Mouse (Mus musculus) limb, embryonic 14.5 days (tissue): ENCODE results near the gene Atp6v0d1. TPM values are rescaled to one million over a fixed set of nuclear protein-coding genes. Genes with fewer than 3 reads are reported as not detected.
A peak's percentile ranks its signal among the peaks of the same experiment; 100 is the strongest.

ENCODE experiments used
- ATAC-seq: fragments of 200-750 bp; cut with Nextera tagmentation; 2 replicates; pipeline ENCODE4 v1.8.0; 2017; ENCODE audit warnings: low read depth, moderate number of reproducible peaks, moderate TSS enrichment; ENCODE audit not compliant: low FRiP score
- DNase-seq: peaks from one replicate; pipeline ENCODE4 v3.0.0-alpha.2; 2015; ENCODE audit warnings: low spot score
- H3K27ac ChIP-seq: fragments of 300-500 bp; sonication (generic); replicated peaks from 2 replicates; pipeline ENCODE4 v1.5.1; 2014; ENCODE audit warnings: low read depth, mild to moderate bottlenecking, low read length, moderate library complexity, mixed read lengths
- H3K27me3 ChIP-seq: fragments of 300-500 bp; sonication (generic); 2 replicates; pipeline ENCODE4 v1.6.1; 2014; ENCODE audit warnings: low read length, mixed read lengths; ENCODE audit not compliant: control insufficient read depth, insufficient read depth
- H3K36me3 ChIP-seq: fragments of 300-500 bp; sonication (generic); 2 replicates; pipeline ENCODE4 v1.6.1; 2014; ENCODE audit warnings: mild to moderate bottlenecking, low read length, moderate library complexity, mixed read lengths; ENCODE audit not compliant: control insufficient read depth, insufficient read depth
- H3K4me1 ChIP-seq: fragments of 300-500 bp; sonication (generic); 2 replicates; pipeline ENCODE4 v1.6.1; 2014; ENCODE audit warnings: antibody characterized with exemption, low read length, mixed read lengths; ENCODE audit not compliant: control insufficient read depth, insufficient read depth
- H3K4me2 ChIP-seq: fragments of 300-500 bp; sonication (generic); replicated peaks from 2 replicates; pipeline ENCODE4 v1.6.1; 2014; ENCODE audit warnings: low read depth, mild to moderate bottlenecking, low read length, moderate library complexity; ENCODE audit not compliant: severe bottlenecking
- H3K4me3 ChIP-seq: fragments of 300-500 bp; sonication (generic); replicated peaks from 2 replicates; pipeline ENCODE4 v1.5.1; 2014; ENCODE audit warnings: low read length
- H3K9ac ChIP-seq: fragments of 300-500 bp; sonication (generic); 2 replicates; pipeline ENCODE4 v1.6.1; 2014; ENCODE audit warnings: mild to moderate bottlenecking, low read depth, low read length, moderate library complexity; ENCODE audit not compliant: severe bottlenecking
- H3K9me3 ChIP-seq: fragments of 300-500 bp; sonication (generic); 2 replicates; pipeline ENCODE4 v1.6.1; 2016; ENCODE audit warnings: low read length; ENCODE audit not compliant: control insufficient read depth
- POLR2A ChIP-seq: fragments of 200-500 bp; IDR thresholded peaks from 2 replicates; pipeline ENCODE4 v1.8.0; 2012; ENCODE audit warnings: inconsistent platforms, mild to moderate bottlenecking, moderate library complexity, borderline replicate concordance; ENCODE audit not compliant: insufficient read depth, insufficient read length; ENCODE audit errors: extremely low read depth
- WGBS: fragments of 180-500 bp; shearing (Covaris S2); extraction: QIAGEN DNeasy Blood & Tissue Kit; methylation state at CpG from one replicate; pipeline ENCODE4 v1.1.7; 2014; 5-methylcytosine and 5-hydroxymethylcytosine counted together
- polyA plus RNA-seq, 2 experiments: library from polyadenylated mRNA; depleted of rRNA in 1 of 2; stranded (reverse) in 1 of 2; unstranded in 1 of 2; fragments of >200 nt; fragmentation: Nextera tagmentation in 1 of 2; extraction: Ambion mirVana in 1 of 2; gene quantifications; 2 replicates each; pipeline versions ENCODE4 v1.2.1 to v1.2.3; 2012 to 2014

Gene Atp6v0d1
- polyA plus RNA-seq, 2 experiments: 93.2 to 98.9 TPM

DNA sequence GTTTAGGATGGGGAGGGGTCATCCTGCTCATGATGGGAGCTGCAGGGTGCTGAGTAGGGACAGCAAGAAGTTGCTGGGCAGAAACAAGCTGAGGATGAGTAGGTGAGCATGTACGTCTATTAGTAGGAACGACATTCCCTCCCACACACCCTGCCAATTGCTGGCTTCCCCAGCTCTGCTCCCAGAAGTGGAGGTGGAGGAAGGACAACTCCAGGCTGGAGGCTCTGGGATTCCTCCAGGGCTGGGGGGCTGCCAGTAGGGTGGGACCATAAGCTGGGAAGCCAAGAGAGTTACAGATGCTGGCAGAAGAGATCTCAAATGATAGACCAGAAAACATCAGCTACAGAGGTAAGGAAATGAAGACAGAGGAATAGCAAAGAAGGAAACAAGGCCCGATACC lies 29.3 kb downstream of the Atp6v0d1 start:
- DNase-seq (no peak), ATAC-seq (no peak)
- WGBS: 86% methylated on average over 3 of the region's 3 CpGs
- Histone ChIP-seq H3K27me3 (no peaks in the 10 kb centered on the region), H3K9ac (no peak overlapping the region), H3K27ac (no peak overlapping the region), H3K4me2 (no peak overlapping the region), H3K4me1 (peaks cover 5% of the 10 kb centered on the region; the same call in 1 of the 2 replicates), H3K36me3 (peaks cover 40% of the 10 kb centered on the region), H3K4me3 (no peak overlapping the region), H3K9me3 (no peaks in the 10 kb centered on the region)
- TF ChIP-seq POLR2A: no peak

DNA sequence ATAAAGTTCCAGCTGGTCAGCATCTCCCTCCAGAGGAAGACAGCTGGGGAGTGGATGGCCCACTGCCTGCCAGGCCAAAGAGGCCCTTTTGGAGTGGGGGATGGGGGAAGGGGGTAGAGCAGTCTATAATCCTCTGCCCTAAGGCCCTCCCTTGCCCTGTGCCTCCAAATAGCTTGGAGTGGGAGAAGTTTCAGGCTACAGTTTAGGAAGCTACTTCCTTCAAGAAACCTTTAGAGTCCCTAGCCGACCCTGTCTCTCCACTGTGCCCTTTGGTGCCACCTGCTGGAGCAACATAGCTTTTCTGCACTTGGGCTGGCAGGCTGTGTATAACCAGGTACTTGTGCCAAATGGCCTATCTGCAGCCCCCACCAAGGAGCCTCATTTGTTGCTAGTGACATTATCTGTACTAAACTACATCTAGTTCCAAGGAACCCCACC lies 31.9 kb downstream of the Atp6v0d1 start:
- DNase-seq: peak; percentile 72
- H3K27me3 ChIP-seq: no peaks in the 10 kb centered on the region
- no peaks in the 10 kb centered on the region for H3K9me3 ChIP-seq
- H3K4me2 ChIP-seq: no peak overlapping the region
- peaks cover 41% of the 10 kb centered on the region for H3K36me3 ChIP-seq
- no peak overlapping the region for H3K4me3 ChIP-seq
- ATAC-seq: peak; percentile 60
- no peak overlapping the region for H3K9ac ChIP-seq
- H3K4me1 ChIP-seq: peaks cover 5% of the 10 kb centered on the region; the same call in 1 of the 2 replicates
- TF ChIP-seq POLR2A: 0 out of 2 replicates have a peak, but pooled peaks have one; percentile 41
- no peak overlapping the region for H3K27ac ChIP-seq
- 0% methylated on average over 1 of the region's 1 CpGs for WGBS

DNA sequence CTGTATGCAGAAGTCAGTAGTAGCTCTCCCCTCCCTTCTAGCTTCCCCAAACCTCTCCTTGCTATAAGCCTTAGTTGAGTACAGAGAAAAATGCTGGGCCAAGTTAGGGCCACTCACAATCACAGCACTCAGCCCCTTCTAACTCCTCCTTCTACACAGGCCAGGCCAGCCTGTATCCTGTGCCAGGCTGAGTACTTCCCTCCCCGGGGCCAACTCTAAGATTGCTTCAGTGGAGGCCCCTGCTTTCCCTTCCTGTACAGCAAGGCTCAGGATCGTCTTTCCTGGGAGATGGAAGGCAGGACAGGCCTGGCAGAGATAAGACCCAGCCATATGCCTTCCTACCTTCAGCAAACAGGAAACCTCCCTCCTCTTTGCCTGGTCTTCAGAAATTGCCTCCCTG lies 32.4 kb downstream of the Atp6v0d1 start:
- H3K36me3 ChIP-seq: peaks cover 39% of the 10 kb centered on the region
- H3K9ac ChIP-seq: no peak overlapping the region
- H3K27ac ChIP-seq: no peak overlapping the region
- 11% methylated on average over 2 of the region's 2 CpGs for WGBS
- no peak overlapping the region for H3K4me3 ChIP-seq
- no peak overlapping the region for H3K4me2 ChIP-seq
- no peak for DNase-seq
- no peaks in the 10 kb centered on the region for H3K27me3 ChIP-seq
- peaks cover 5% of the 10 kb centered on the region; the same call in 1 of the 2 replicates for H3K4me1 ChIP-seq
- TF ChIP-seq POLR2A: no peak
- H3K9me3 ChIP-seq: no peaks in the 10 kb centered on the region
- no peak for ATAC-seq

DNA sequence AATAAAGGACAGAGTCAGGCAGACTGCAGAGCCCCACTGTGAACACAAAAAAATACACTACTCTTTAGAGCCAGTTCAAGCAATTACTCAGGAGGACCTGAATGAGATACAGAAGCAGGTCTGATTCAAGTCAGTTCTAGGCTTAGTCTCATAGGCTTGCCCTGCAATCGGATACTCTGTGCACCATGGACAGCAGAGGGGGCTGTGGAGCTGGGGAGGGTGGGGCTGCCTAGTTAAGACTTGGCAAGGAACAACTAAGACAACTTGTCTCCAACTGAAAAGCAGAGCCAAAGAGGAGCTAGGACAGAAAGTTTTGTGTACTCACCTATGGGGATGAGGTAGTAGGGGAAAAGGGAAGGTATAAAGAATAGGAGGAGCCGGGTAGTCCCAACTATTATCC lies 34.1 kb downstream of the Atp6v0d1 start:
- ATAC-seq (no peak), DNase-seq (no peak)
- TF ChIP-seq POLR2A: no peak
- no peak overlapping the region for H3K4me2 ChIP-seq
- H3K27ac ChIP-seq: no peak overlapping the region
- no peaks in the 10 kb centered on the region for H3K27me3 ChIP-seq
- H3K36me3 ChIP-seq: peaks cover 23% of the 10 kb centered on the region
- no peak overlapping the region for H3K9ac ChIP-seq
- WGBS: 61% methylated on average over 2 of the region's 2 CpGs
- peaks cover 5% of the 10 kb centered on the region; the same call in 1 of the 2 replicates for H3K4me1 ChIP-seq
- no peaks in the 10 kb centered on the region for H3K9me3 ChIP-seq
- no peak overlapping the region for H3K4me3 ChIP-seq

DNA sequence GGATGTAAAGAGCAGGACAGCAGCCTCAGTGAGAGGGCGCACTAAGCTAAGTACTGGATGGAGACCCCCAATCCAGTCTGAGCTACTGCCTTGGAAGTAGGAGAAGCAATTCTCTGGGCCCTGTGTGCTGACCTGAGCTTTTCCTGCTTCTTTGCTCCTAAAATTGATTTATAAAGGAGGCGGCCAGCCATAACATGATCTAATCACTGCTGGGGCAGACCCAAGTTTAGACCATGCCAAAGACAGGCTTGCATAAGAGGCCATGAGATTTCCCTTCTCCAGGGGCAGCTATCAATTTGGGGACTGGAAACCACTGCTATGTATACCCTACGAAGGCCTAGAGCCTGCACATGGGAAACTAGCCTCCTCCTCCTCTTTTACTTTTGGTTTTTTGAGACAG lies 36.6 kb downstream of the Atp6v0d1 start:
- TF ChIP-seq POLR2A: no peak
- WGBS: 87% methylated on average over 3 of the region's 3 CpGs
- H3K9ac ChIP-seq: no peak overlapping the region
- H3K36me3 ChIP-seq: peaks cover 23% of the 10 kb centered on the region
- no peaks in the 10 kb centered on the region for H3K9me3 ChIP-seq
- H3K27ac ChIP-seq: no peak overlapping the region
- H3K4me1 ChIP-seq: peaks cover 5% of the 10 kb centered on the region; the same call in 1 of the 2 replicates
- H3K4me3 ChIP-seq: no peak overlapping the region
- no peaks in the 10 kb centered on the region for H3K27me3 ChIP-seq
- no peak overlapping the region for H3K4me2 ChIP-seq
- no peak for ATAC-seq
- DNase-seq: no peak

DNA sequence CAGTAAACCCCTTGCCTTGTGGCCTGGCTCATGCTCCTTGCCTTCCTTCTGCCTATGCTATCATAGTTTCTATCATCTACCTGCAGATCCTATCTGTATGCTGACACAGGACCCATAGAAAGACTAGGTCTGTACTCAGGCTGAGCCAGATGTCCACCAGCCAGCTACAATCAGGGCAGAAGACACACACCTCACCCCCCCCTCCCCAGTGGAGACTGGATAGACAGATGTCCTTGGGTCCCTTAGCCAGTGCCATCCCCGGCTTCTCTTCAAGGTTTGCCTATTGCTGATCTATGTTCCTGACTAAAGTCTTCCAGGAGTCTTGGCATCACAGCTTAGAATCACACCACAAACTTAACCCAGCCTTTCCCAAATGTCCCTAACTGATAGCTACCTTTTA lies 37.6 kb downstream of the Atp6v0d1 start:
- no peak overlapping the region for H3K27ac ChIP-seq
- no peak for TF ChIP-seq POLR2A
- 95% methylated on average over 1 of the region's 1 CpGs for WGBS
- no peak for ATAC-seq
- no peaks in the 10 kb centered on the region for H3K9me3 ChIP-seq
- peaks cover 31% of the 10 kb centered on the region for H3K36me3 ChIP-seq
- H3K4me2 ChIP-seq: no peak overlapping the region
- no peaks in the 10 kb centered on the region for H3K4me1 ChIP-seq
- H3K9ac ChIP-seq: no peak overlapping the region
- no peaks in the 10 kb centered on the region for H3K27me3 ChIP-seq
- no peak for DNase-seq
- no peak overlapping the region for H3K4me3 ChIP-seq
